Mouse (Mus musculus) right cerebral cortex, adult 2 months (tissue): ENCODE data around the gene Pml.

Source experiments
- DNase-seq, 2 experiments: peaks; one replicate each; pipeline ENCODE4 v3.0.0; 2021 to 2022; ENCODE audit warnings: low spot score in 2 of 2

Pml gene

GRCm38 (mm10) chr9:58249592-58250192 lies at the start of gene Pml:
Gene Pml, minus strand, starts transcription at chr9:58249786.
- DNase-seq = peak; percentile 64 to 73

GRCm38 (mm10) chr9:58297961-58298477 lies 48.4 kb upstream of the Pml start:
- no peak for DNase-seq

GRCm38 (mm10) chr9:58297065-58297464 lies 47.5 kb upstream of the Pml start:
- no peak for DNase-seq

- no peak for DNase-seq
Observed at GRCm38 (mm10) chr9:58295766-58296361, 46.3 kb upstream of the Pml start.

- DNase-seq = no peak
Observed at GRCm38 (mm10) chr9:58295345-58295744, 45.8 kb upstream of the Pml start.

- DNase-seq = no peak
Observed at GRCm38 (mm10) chr9:58294527-58294926, 44.9 kb upstream of the Pml start.

- DNase-seq = no peak
Observed at GRCm38 (mm10) chr9:58289901-58290300, 40.3 kb upstream of the Pml start.

GRCm38 (mm10) chr9:58289090-58289489 lies 39.5 kb upstream of the Pml start:
- DNase-seq = no peak

GRCm38 (mm10) chr9:58283431-58283830 lies 33.8 kb upstream of the Pml start:
- no peak for DNase-seq

- peak in 1 of 2 experiments; percentile 20 for DNase-seq
Observed at GRCm38 (mm10) chr9:58281597-58281996, 32.0 kb upstream of the Pml start.

GRCm38 (mm10) chr9:58280259-58281109 lies 30.9 kb upstream of the Pml start:
- peak; percentile 63 to 68 for DNase-seq

- no peak for DNase-seq
Observed at GRCm38 (mm10) chr9:58279780-58280179, 30.2 kb upstream of the Pml start.

- DNase-seq = no peak
Observed at GRCm38 (mm10) chr9:58278821-58279723, 29.5 kb upstream of the Pml start.

GRCm38 (mm10) chr9:58278313-58278712 lies 28.7 kb upstream of the Pml start:
- DNase-seq = no peak

GRCm38 (mm10) chr9:58276346-58276745 lies 26.8 kb upstream of the Pml start:
- no peak for DNase-seq

- no peak for DNase-seq
Observed at GRCm38 (mm10) chr9:58275797-58276196, 26.2 kb upstream of the Pml start.

GRCm38 (mm10) chr9:58275115-58275774 lies 25.7 kb upstream of the Pml start:
- DNase-seq = no peak

- no peak for DNase-seq
Observed at GRCm38 (mm10) chr9:58274626-58275025, 25.0 kb upstream of the Pml start.

- DNase-seq = no peak
Observed at GRCm38 (mm10) chr9:58274101-58274604, 24.6 kb upstream of the Pml start.

- DNase-seq = no peak
Observed at GRCm38 (mm10) chr9:58272855-58273254, 23.3 kb upstream of the Pml start.

- no peak for DNase-seq
Observed at GRCm38 (mm10) chr9:58272068-58272541, 22.5 kb upstream of the Pml start.
